Mouse (Mus musculus) regulatory T cell (primary cell): ENCODE results near the gene Slc13a4.

Experiments
- in situ Hi-C: fragments of 300-600 bp; cut with MboI, MseI; formaldehyde crosslinking; loops from one replicate; pipeline ENCODE4 v1.15.1; 2025; ENCODE audit warnings: high pct_unique_total_duplicates

Slc13a4 gene

GRCm38 (mm10) chr6:35303355-35303900 lies 4.5 kb downstream of the Slc13a4 start:
- in situ Hi-C loops, result no loop called here

- in situ Hi-C loops, result no loop called here
Measured at GRCm38 (mm10) chr6:35302581-35302980, 5.3 kb downstream of the Slc13a4 start.

- in situ Hi-C loops, result no loop called here
Measured at GRCm38 (mm10) chr6:35298323-35298722, 9.6 kb downstream of the Slc13a4 start.

- in situ Hi-C loops, result no loop called here
Measured at GRCm38 (mm10) chr6:35297516-35298227, 10.3 kb downstream of the Slc13a4 start.

GRCm38 (mm10) chr6:35297001-35297400 lies 10.9 kb downstream of the Slc13a4 start:
- in situ Hi-C loops, result no loop called here

- in situ Hi-C loops, result no loop called here
Measured at GRCm38 (mm10) chr6:35294964-35295363, 13.0 kb downstream of the Slc13a4 start.

- in situ Hi-C loops, result no loop called here
Measured at GRCm38 (mm10) chr6:35289676-35290075, 18.3 kb downstream of the Slc13a4 start.

GRCm38 (mm10) chr6:35288920-35289319 lies 19.0 kb downstream of the Slc13a4 start:
- in situ Hi-C loops, result no loop called here

- in situ Hi-C loops, result no loop called here
Measured at GRCm38 (mm10) chr6:35288114-35288761, 19.7 kb downstream of the Slc13a4 start.

- in situ Hi-C loops, result loop anchor here (10.0 kb wide), 2 partner anchors 215 to 275 kb away; no protein-coding TSS in a partner anchor
Measured at GRCm38 (mm10) chr6:35279306-35279705, 28.6 kb downstream of the Slc13a4 start.

GRCm38 (mm10) chr6:35277903-35278587 lies 29.9 kb downstream of the Slc13a4 start:
- in situ Hi-C loops, result loop anchor here (10.0 kb wide), 2 partner anchors 217 to 277 kb away; no protein-coding TSS in a partner anchor

GRCm38 (mm10) chr6:35273391-35274082 lies 34.4 kb downstream of the Slc13a4 start:
- in situ Hi-C loops, result loop anchor here (10.0 kb wide), 2 partner anchors 221 to 281 kb away; no protein-coding TSS in a partner anchor

GRCm38 (mm10) chr6:35271868-35272765 lies 35.8 kb downstream of the Slc13a4 start:
- in situ Hi-C loops, result loop anchor here (10.0 kb wide), 2 partner anchors 223 to 283 kb away; no protein-coding TSS in a partner anchor

GRCm38 (mm10) chr6:35271094-35271855 lies 36.7 kb downstream of the Slc13a4 start:
- in situ Hi-C loops, result loop anchor here (10.0 kb wide), 2 partner anchors 224 to 284 kb away; no protein-coding TSS in a partner anchor

GRCm38 (mm10) chr6:35269643-35270042 lies 38.3 kb downstream of the Slc13a4 start:
- in situ Hi-C loops, result loop anchor here (10.0 kb wide), 2 partner anchors 225 to 285 kb away; no protein-coding TSS in a partner anchor

GRCm38 (mm10) chr6:35268711-35269110 lies 39.2 kb downstream of the Slc13a4 start:
- in situ Hi-C loops, result no loop called here

GRCm38 (mm10) chr6:35265580-35266278 lies 42.2 kb downstream of the Slc13a4 start:
- in situ Hi-C loops, result no loop called here

- in situ Hi-C loops, result no loop called here
Measured at GRCm38 (mm10) chr6:35260531-35260930, 47.4 kb downstream of the Slc13a4 start.

- in situ Hi-C loops, result loop anchor here (10.0 kb wide), 1 partner anchor 1085 kb away; the partner anchor contains the start of gene Slc35b4
Measured at GRCm38 (mm10) chr6:35259526-35259925, 48.4 kb downstream of the Slc13a4 start.
